Mouse (Mus musculus) Patski (cell line): Measurements from ENCODE around the gene Abcc1. TPM values are rescaled to one million over a fixed set of nuclear protein-coding genes. Genes with fewer than 3 reads are reported as not detected.

Experiments
- ATAC-seq: fragments of 100-300 bp; one replicate; pipeline ENCODE4 v1.8.0; 2021
- CTCF ChIA-PET: fragments of 350-600 bp; sonication (Branson Sonifier 250); formaldehyde crosslinking; loops from one replicate; lab custom pipeline; 2022; ENCODE audit warnings: inconsistent platforms; lab: Charles Lee
- POLR2A ChIA-PET: fragments of 350-600 bp; sonication (Branson Sonifier 250); formaldehyde crosslinking; loops from one replicate; lab custom pipeline; 2022; ENCODE audit warnings: antibody characterized with exemption, inconsistent platforms; lab: Charles Lee
- DNase-seq: peaks from one replicate; pipeline ENCODE4 v3.0.0-alpha.2; 2011; ENCODE audit warnings: low read depth, low spot score
- H3K27me3 ChIP-seq: fragments of 371-371 bp; one replicate; pipeline ENCODE4 v1.5.1; 2021
- CTCF ChIP-seq: fragments of 100-300 bp; IDR thresholded peaks from one replicate; pipeline ENCODE4 v1.5.1; 2021
- in situ Hi-C: fragments of 300-500 bp; cut with MboI; formaldehyde crosslinking; loops from 3 replicates; pipeline ENCODE4 v1.11.1; 2018; ENCODE audit warnings: low pct_unique_long_range_greater_than_20kb, mixed read lengths
- polyA plus RNA-seq: library from polyadenylated mRNA; unstranded; gene quantifications from one replicate; pipeline ENCODE4 v1.2.3, GENCODE M21; 2021

Gene Abcc1
- 28.3 TPM for polyA plus RNA-seq

DNA sequence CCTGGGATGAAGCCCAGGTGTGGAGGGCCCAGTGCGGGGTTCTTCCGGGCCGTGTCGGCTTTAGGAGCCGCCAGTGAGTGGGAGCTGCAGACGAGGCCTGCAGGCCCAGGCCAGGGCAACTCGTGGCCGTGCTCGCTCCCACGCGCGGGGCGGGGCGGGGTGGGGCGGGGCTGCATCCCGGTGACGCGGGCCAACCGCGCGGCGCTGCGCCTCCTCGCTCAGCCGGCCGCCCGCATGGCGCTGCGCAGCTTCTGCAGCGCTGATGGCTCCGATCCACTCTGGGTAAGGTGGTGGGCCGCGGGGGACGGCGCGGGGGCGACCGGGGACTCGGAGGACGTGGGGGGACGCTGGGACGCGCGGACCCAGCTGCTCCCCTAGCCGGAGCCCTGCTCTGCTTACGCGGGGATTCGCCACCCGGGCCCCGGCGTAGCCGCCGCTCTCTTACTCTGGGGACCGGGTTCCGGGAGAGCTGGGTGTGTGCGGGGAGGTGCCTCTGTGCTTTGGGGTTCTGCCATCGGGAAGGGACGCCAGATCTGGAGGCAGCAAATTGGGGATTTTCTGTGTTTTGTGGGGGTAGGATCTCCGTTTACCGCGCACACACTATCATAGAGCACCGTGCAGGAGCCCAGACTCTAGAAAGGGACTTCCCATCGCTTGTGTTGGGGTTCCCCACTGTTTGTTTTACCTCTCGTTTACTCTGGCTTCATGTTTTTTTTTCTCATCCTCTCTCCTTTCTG lies at the start of gene Abcc1:
Abcc1 (plus strand) TSS at position 197 of the 737 bp plus-strand sequence.
- in situ Hi-C loops = no loop called here
- ATAC-seq (peak; percentile 93), DNase-seq (no peak)
- peak; percentile 26 for TF ChIP-seq CTCF
- ChIA-PET POLR2A (interaction anchor here (1.5 to 3.3 kb wide), 2 partner anchors 10 to 50 kb away, joined by 5 to 19 read pairs; no protein-coding TSS in a partner anchor), CTCF (interaction anchor here (1.9 kb wide), 1 partner anchor 10 kb away, joined by 8 read pairs; no protein-coding TSS in a partner anchor)
- H3K27me3 ChIP-seq = no peaks in the 10 kb centered on the region

DNA sequence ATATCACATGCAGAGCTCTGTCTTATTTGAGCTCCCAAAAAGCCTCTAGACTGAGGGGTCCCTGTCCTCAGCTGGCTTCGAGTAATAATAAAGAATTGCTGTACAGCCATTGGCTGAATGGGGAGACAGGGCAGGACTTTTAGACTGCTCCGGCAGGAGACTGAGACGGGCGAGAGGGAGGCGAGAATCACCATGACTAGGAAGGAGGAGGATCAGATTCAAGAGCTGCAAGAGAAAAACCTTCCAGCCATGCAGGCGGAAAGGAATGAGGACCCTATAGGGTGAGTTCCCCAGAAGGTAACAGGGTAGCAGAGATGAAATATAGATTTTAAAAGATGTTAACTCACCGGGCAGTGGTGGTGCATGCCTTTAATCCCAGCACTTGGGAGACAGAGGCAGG lies 48.4 kb upstream of the Abcc1 start:
- ChIA-PET POLR2A (no interaction called here), CTCF (interaction anchor here (1.6 kb wide), 1 partner anchor 76 kb away, joined by 6 read pairs; no protein-coding TSS in a partner anchor)
- no peaks in the 10 kb centered on the region for H3K27me3 ChIP-seq
- no peak for DNase-seq
- in situ Hi-C loops = no loop called here
- no peak for TF ChIP-seq CTCF
- ATAC-seq = no peak

DNA sequence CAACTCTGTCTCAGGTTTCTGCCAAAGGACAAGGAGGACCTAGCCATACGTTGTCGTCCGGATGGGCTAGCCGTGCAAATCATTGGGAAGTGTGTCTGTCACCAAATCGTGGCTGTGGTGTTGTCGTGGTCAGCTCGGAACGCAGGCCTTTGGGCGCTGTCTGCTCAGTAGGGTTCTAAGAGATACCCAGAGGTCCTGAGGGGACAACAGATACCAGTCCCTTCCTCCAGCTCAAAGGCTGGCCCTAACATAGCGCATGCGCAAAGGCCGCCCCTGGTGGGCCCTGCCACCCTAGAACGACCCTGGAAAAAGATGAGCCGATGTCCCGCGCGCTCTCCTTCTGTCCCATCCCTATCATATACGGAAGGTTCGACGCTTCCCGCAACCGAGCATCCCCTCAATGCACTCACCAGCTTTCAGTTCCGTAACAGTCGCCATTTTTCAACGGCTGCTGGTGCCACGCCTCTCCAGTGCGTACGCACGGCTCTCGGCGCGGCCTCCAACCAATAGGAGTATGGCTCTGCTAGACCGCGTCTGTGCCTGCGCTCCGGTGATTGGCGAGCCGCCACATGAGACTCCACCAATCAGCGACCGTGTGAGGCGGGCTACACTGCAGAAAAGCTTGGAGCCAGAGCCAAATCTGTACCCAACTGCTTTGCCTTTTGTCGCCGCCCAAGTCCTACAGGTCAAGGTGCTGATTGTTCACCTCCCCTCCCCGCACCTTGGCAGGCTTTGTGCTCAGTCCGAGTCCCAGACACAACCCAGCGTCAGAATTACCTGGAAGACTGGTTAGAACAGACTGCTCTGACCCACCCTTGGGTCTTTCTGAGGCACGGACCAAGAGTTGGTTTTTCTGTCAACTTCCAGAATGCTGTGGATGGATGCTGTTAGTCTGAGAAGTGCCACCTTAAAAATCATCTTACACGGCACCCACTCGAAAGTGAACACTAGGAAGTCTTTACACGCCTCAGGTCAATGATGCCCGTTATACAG lies 44.2 kb upstream of the Abcc1 start, which contains the start of gene Fopnl:
Fopnl (minus strand) TSS at position 522 of the 993 bp plus-strand sequence.
- ChIA-PET POLR2A (no interaction called here), CTCF (interaction anchor here (0.6 to 2.2 kb wide), 4 partner anchors 9 to 31 kb away, joined by 3 to 7 read pairs (median 3); no protein-coding TSS in a partner anchor)
- H3K27me3 ChIP-seq = no peaks in the 10 kb centered on the region
- in situ Hi-C loops = no loop called here
- peak; percentile 100 for ATAC-seq
- peak; percentile 71 for DNase-seq
- no peak for TF ChIP-seq CTCF

DNA sequence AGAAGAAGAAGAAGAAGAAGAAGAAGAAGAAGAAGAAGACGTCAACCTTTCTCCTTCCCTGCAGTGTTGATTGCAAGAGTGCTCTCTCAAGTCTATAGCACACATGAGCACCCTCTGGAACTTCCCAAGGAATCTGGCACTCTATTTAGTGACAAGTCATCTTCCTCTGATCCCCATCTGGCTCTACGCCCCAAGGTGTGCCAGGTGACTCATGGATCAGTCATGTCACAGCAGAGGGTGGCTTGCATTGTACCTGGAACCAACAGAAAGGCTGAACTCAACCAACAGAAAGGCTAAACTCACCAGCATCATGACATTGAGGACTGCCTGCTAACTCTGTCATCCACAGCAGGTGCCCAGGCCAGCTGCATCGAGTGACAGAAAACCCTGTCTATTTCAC lies 41.7 kb upstream of the Abcc1 start:
- DNase-seq = no peak
- TF ChIP-seq CTCF = no peak
- H3K27me3 ChIP-seq = no peaks in the 10 kb centered on the region
- POLR2A ChIA-PET = no interaction called here
- ATAC-seq = no peak
- CTCF ChIA-PET = no interaction called here
- in situ Hi-C loops = no loop called here

DNA sequence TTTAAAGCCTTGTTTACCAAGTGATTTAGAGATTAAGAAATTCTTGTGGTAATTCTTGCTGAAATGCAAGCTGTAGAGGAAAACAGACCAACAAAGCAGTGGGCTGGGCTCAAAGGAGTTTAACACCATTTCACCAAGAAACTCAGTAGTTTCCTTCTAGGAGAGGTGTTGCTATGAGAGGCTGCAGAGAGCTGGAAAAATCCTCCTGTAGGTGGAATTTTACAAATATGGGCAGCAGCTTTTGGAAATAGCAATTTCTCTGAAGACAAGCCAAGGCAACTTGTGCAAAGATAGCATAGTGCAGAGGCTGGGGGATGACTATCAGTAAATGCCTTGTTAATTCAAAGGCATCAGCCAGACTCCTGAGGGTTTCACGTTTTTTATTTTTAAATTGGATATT lies 40.9 kb upstream of the Abcc1 start:
- POLR2A ChIA-PET = no interaction called here
- DNase-seq = no peak
- no peaks in the 10 kb centered on the region for H3K27me3 ChIP-seq
- in situ Hi-C loops = no loop called here
- no peak for TF ChIP-seq CTCF
- ATAC-seq = no peak
- CTCF ChIA-PET = no interaction called here

DNA sequence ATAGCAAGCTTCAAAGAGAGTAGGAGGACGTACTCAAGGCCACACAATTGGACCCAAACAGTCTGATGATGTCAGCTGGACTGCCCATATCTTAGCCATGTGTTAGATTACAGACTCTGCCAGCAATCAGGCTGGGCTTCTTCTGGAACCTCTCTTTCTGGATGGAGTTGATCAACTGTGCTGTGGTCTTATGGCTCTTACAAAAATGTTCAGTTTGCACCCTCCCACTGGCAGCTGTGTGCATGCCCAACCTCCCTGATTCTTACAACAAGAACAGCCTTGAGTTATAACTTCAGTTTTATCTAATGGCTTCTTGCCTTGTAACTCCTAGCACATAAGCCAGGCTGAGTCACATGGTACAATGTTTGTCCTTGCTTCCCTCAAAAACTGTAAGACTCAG lies 33.2 kb upstream of the Abcc1 start:
- ATAC-seq (no peak), DNase-seq (no peak)
- in situ Hi-C loops = no loop called here
- ChIA-PET POLR2A (no interaction called here), CTCF (no interaction called here)
- H3K27me3 ChIP-seq = no peaks in the 10 kb centered on the region
- no peak for TF ChIP-seq CTCF

DNA sequence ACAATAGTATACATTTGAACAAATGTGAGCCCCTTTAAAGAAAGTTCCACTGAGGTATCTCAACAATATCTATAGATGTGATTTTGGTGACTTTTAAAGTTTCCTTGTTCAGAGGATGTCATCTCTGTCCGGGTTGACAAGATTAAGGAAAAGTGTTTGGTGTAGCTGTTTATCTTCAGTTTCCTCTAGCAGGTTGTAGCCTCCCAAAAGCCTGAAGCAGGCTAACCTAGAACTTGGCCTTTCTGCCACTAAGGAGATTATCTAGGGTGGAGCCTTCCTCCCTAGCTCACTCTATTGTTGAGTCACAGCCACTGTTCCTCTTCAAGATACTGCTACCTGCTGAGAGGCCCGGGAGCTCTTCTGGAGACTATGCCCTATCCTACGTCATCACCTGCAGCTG lies 16.4 kb upstream of the Abcc1 start:
- ChIA-PET CTCF (no interaction called here), POLR2A (no interaction called here)
- ATAC-seq (no peak), DNase-seq (no peak)
- TF ChIP-seq CTCF = no peak
- no peaks in the 10 kb centered on the region for H3K27me3 ChIP-seq
- in situ Hi-C loops = no loop called here

DNA sequence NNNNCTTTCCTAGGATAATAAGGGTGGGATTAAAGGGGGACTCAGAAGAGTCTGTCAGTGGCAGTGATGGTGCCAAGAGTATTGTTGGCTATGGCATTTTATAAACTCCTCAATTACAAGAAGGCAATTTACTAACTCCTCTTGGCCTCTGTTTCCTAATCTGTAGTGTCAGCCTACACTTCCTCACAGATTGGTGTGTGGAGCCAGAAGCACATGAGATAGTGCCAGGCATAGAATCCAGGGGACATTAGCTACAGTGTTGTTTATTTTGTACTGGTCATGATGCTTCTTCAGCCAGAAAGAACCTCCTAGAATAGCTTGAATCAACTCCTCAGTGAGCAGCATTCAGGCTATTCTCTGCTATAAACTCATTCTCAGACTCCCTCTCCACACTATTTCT lies 9.8 kb upstream of the Abcc1 start:
- no peaks in the 10 kb centered on the region for H3K27me3 ChIP-seq
- DNase-seq = no peak
- ChIA-PET POLR2A (no interaction called here), CTCF (no interaction called here)
- no peak for ATAC-seq
- no peak for TF ChIP-seq CTCF
- in situ Hi-C loops = no loop called here

DNA sequence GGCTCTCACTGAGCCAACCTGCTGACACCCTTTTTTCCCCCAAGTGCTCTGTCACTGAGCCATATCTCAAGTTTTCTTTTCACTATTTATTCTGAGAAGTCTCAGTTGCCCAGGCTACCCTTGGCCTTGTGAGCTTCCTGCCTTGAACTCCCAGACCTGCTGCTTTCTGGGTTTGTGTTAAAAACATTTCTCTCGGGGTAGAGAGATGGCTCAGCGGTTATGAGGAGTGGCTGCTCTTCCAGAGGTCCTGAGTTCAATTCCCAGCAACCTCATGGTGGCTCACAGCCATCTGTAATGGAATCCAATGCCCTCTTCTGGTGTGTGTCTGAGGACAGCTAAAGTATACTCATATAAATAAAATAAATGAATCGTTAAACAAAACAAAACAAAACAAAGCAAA lies 9.1 kb upstream of the Abcc1 start:
- H3K27me3 ChIP-seq = no peaks in the 10 kb centered on the region
- ATAC-seq (no peak), DNase-seq (no peak)
- POLR2A ChIA-PET = no interaction called here
- in situ Hi-C loops = no loop called here
- TF ChIP-seq CTCF = no peak
- CTCF ChIA-PET = no interaction called here

DNA sequence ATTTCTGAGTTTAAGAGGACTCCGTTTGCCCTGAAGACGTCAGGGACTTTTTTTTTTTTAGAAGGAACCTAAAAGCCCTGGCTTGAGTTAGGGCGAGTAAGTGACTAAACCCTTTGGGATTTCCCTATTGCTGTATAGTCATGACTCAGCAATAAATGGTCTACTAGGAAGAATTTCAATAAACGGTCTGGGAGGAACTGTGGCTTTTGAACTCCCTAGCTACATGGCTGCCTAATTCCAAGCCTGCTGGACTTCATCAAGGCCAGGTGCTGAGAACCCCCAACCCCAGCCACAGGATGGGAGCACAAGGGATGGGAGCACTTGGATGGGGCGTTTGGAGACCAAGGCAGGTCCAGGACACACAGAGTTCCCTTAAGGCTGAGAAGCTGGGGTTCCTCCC lies 8.7 kb upstream of the Abcc1 start:
- no peak for TF ChIP-seq CTCF
- DNase-seq (no peak), ATAC-seq (peak; percentile 82)
- ChIA-PET CTCF (no interaction called here), POLR2A (no interaction called here)
- in situ Hi-C loops = no loop called here
- H3K27me3 ChIP-seq = no peaks in the 10 kb centered on the region
